Mouse (Mus musculus) brain, embryonic 14.5 days (tissue): ENCODE data around the gene Stra6.

ENCODE experiments used
- CTCF ChIP-seq: fragments of 200-500 bp; IDR thresholded peaks from 2 replicates; pipeline ENCODE4 v1.5.1; 2012; ENCODE audit warnings: inconsistent platforms, mild to moderate bottlenecking, moderate library complexity, borderline replicate concordance; ENCODE audit not compliant: insufficient read depth, insufficient read length; ENCODE audit errors: extremely low read depth
- POLR2A ChIP-seq: fragments of 200-500 bp; IDR thresholded peaks from 2 replicates; pipeline ENCODE4 v1.6.1; 2012; ENCODE audit warnings: mild to moderate bottlenecking, inconsistent platforms, borderline replicate concordance; ENCODE audit not compliant: poor library complexity, insufficient read depth, insufficient read length, severe bottlenecking; ENCODE audit errors: extremely low read depth

GRCm38 (mm10) chr9:58027426-58028180 is 36.0 kb upstream of the Stra6 start:
- TF ChIP-seq CTCF (no peak), POLR2A (no peak)
